Mouse (Mus musculus): ENCODE data around the gene Rab15. TPM values are rescaled to one million over a fixed set of nuclear protein-coding genes. Genes with fewer than 3 reads are reported as not detected.
A peak's percentile ranks its signal among the peaks of the same experiment; 100 is the strongest.

The Rab15 gene
- total RNA-seq, 2 experiments from 2014 or later = 189 to 195 TPM

DNA sequence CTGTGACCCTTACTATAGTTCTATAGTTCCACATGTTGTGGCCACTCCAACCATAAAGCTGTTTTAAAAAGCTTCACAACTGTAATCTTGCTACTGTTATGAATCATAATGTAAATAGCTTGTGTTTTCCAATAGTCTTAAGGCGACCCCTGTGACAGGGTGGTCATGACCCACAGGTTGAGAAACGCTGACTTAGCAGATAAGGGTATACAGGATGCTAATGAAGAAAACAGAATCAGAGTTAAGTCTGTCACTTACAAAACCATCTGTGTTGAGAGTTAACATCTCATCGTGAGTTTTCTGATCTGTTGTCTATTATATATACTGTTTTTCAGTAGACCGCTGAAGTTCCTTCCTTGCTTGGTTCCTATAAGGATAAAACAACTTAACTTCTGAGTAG, 16.6 kb upstream of the Rab15 start:
- TF ChIP-seq CTCF (conservative IDR thresholded peaks at IDR 0.05) = no peak
- H3K27ac ChIP-seq = no peak overlapping the region
- no peak for DNase-seq (ENCODE audit: low spot score in 2 of 2)
- H3K4me3 ChIP-seq = no peak overlapping the region

GRCm38 (mm10) chr12:76837844-76838650, 15.3 kb upstream of the Rab15 start:
- H3K27ac ChIP-seq = peak overlapping the region; percentile 93
- H3K4me3 ChIP-seq = peak overlapping the region; percentile 90
- no peak for DNase-seq (ENCODE audit: low spot score in 2 of 2)
- TF ChIP-seq CTCF (conservative IDR thresholded peaks at IDR 0.05) = no peak

- Histone ChIP-seq H3K27ac (peak overlapping the region; percentile 93), H3K4me3 (peak overlapping the region; percentile 90)
- DNase-seq (ENCODE audit: low spot score in 2 of 2) = peak; percentile 97 to 99
- peak; percentile 85 for TF ChIP-seq CTCF (conservative IDR thresholded peaks at IDR 0.05)
Observed at GRCm38 (mm10) chr12:76837101-76837843, 14.6 kb upstream of the Rab15 start.

GRCm38 (mm10) chr12:76832704-76833103, 10.0 kb upstream of the Rab15 start:
- DNase-seq (ENCODE audit: low spot score in 2 of 2) = no peak
- Histone ChIP-seq H3K4me3 (no peak overlapping the region), H3K27ac (no peak overlapping the region)
- peak; percentile 94 for TF ChIP-seq CTCF (conservative IDR thresholded peaks at IDR 0.05)

DNA sequence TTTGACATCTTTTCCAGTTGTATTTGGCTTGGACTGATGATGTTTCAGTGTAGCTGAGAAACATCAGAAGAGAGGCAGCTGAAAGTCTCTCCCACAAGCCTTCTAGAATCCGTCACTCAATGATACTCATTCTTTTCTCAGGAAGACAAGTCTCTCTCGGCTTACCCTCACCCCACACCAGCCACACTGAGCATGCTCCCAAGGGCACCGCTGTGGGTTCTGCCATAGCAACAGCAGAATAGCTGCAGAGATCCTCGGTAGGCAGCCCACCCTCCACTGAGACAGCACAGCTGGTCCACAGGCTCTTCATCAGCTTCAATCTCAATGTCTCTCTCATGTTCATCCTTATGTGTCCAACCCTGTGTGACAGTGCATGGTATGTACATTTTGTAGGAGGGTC, 2.6 kb upstream of the Rab15 start:
- TF ChIP-seq CTCF (conservative IDR thresholded peaks at IDR 0.05) = no peak
- Histone ChIP-seq H3K27ac (no peak overlapping the region), H3K4me3 (no peak overlapping the region)
- no peak for DNase-seq (ENCODE audit: low spot score in 2 of 2)

GRCm38 (mm10) chr12:76822002-76822650, 582 bp downstream of the Rab15 start:
- Histone ChIP-seq H3K27ac (peak overlapping the region; percentile 91), H3K4me3 (peak overlapping the region; percentile 79)
- TF ChIP-seq CTCF (conservative IDR thresholded peaks at IDR 0.05) = no peak
- no peak for DNase-seq (ENCODE audit: low spot score in 2 of 2)

- no peak for TF ChIP-seq CTCF (conservative IDR thresholded peaks at IDR 0.05)
- DNase-seq (ENCODE audit: low spot score in 2 of 2) = no peak
- Histone ChIP-seq H3K4me3 (peak overlapping the region; percentile 79), H3K27ac (peak overlapping the region; percentile 91; the same call in 1 of the 2 replicates)
Observed at GRCm38 (mm10) chr12:76820615-76821014, 2.1 kb downstream of the Rab15 start.

DNA sequence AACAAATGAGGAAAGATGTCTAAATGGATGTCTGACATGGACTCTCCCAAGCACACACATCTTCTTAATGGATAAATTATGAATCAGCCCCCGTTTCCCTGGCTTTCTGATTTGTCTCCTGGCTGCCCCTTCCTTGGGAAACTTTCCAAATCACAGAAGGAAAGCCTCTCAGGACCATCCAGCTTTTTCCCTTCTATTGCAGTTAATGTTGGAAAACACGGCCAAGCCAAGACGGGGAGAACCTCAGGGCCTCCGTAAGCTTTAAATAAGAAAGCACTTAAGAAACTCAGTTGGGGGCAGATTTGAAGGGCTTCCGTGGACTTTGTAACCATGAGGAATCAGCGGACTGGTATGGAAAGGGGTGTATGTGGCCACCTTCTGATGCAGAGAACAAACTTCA, 2.9 kb downstream of the Rab15 start:
- Histone ChIP-seq H3K27ac (peak overlapping the region; percentile 50; the same call in 1 of the 2 replicates), H3K4me3 (no peak overlapping the region)
- TF ChIP-seq CTCF (conservative IDR thresholded peaks at IDR 0.05) = no peak
- DNase-seq (ENCODE audit: low spot score in 2 of 2) = no peak

- Histone ChIP-seq H3K27ac (peak overlapping the region; percentile 50), H3K4me3 (peak overlapping the region; percentile 27; the same call in 1 of the 2 replicates)
- peak; percentile 51 to 53 for DNase-seq (ENCODE audit: low spot score in 2 of 2)
- no peak for TF ChIP-seq CTCF (conservative IDR thresholded peaks at IDR 0.05)
Observed at GRCm38 (mm10) chr12:76818908-76819307, 3.8 kb downstream of the Rab15 start.

DNA sequence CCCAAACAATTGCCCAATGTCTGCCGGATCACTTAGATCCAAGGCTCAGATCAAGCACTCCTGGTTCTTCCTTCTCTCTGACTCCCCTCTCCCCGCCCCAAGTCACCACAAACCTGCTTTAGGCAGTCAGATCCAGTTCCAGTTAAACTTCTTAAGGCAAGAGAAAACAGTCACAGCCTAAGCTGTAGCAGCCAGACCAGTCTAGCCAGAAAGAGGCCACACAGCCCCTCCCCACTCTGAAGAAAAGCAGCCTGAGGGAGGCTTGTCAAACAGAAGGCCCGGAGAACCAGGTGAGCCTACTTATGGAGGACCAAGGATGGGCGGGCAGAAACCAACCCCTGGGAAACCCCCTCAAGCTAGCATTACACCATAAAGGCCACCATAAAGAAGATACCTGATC, 4.6 kb downstream of the Rab15 start:
- H3K4me3 ChIP-seq = no peak overlapping the region
- no peak for TF ChIP-seq CTCF (conservative IDR thresholded peaks at IDR 0.05)
- DNase-seq (ENCODE audit: low spot score in 2 of 2) = no peak
- peak overlapping the region; percentile 50 for H3K27ac ChIP-seq

GRCm38 (mm10) chr12:76817176-76817575, 5.5 kb downstream of the Rab15 start:
- no peak for TF ChIP-seq CTCF (conservative IDR thresholded peaks at IDR 0.05)
- peak overlapping the region; percentile 50; the same call in 1 of the 2 replicates for H3K27ac ChIP-seq
- no peak overlapping the region for H3K4me3 ChIP-seq
- no peak for DNase-seq (ENCODE audit: low spot score in 2 of 2)

GRCm38 (mm10) chr12:76816720-76817119, 6.0 kb downstream of the Rab15 start:
- H3K27ac ChIP-seq = 0 out of 2 replicates have a peak overlapping the region, but pooled peaks have one; percentile 50
- H3K4me3 ChIP-seq = no peak overlapping the region
- no peak for DNase-seq (ENCODE audit: low spot score in 2 of 2)
- no peak for TF ChIP-seq CTCF (conservative IDR thresholded peaks at IDR 0.05)

DNA sequence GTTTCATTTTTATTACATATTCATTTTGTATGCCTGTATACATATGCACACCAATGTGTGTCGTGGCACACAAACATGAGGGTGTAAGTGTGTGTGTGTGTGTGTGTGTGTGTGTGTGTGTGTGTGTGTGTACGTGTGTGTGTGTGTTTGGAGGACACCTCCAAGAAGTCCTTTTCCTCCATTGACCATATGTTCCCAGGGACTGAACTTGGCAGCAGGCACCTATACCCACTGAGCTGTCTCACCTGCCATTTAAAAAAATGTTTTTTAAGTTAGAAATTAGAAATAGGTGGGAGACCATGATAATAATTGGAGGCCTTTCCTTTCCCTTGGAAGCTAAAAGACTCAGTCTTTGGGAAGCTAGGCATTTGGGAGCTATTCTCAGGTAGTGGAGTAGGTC, 8.6 kb downstream of the Rab15 start:
- no peak for TF ChIP-seq CTCF (conservative IDR thresholded peaks at IDR 0.05)
- DNase-seq (ENCODE audit: low spot score in 2 of 2) = no peak
- Histone ChIP-seq H3K4me3 (no peak overlapping the region), H3K27ac (no peak overlapping the region)
